33 mouse cellular contexts compared by ENCODE assay signal in genomic region chr19:53739570-53740266, GRCm38 (mm10).
A peak's percentile ranks its signal among the peaks of the same experiment; 100 is the strongest.
DNase-seq lines count a peak whose midpoint lies in the region; ATAC-seq and TF ChIP-seq lines count a peak whose summit lies in the region.
"Had no signal": no experiment of that assay in that cellular context is flagged by ENCODE, and none has a peak within 500 bp of the region (broad histone marks: within the 10 kb centered on the region; RNA-seq: fewer than 3 reads in every experiment).

No protein-coding gene starts in this region.

- no peak overlapping the region for H3K9ac ChIP-seq in heart, embryonic 13.5 days
- no peak overlapping the region for H3K9ac ChIP-seq in heart, embryonic 16.5 days (ENCODE audit: low read length)
- H3K9ac ChIP-seq: embryonic facial prominence, embryonic 15.5 days; forebrain, embryonic 13.5 days; intestine, embryonic 15.5 days; limb, embryonic 15.5 days; liver, embryonic 13.5 days; neural tube, embryonic 15.5 days had no signal

- no peaks in the 10 kb centered on the region for H3K27me3 ChIP-seq in heart, embryonic 13.5 days (replicated peaks)
- no peaks in the 10 kb centered on the region for H3K27me3 ChIP-seq in C2C12 (ENCODE audit: control insufficient read depth, insufficient read depth, insufficient read length)
- no peaks in the 10 kb centered on the region for H3K27me3 ChIP-seq in heart, embryonic 16.5 days (ENCODE audit: control insufficient read depth, insufficient read depth, low read length)
- H3K27me3 ChIP-seq: embryonic facial prominence, embryonic 15.5 days; forebrain, embryonic 13.5 days; intestine, embryonic 15.5 days; limb, embryonic 15.5 days; liver, embryonic 13.5 days; neural tube, embryonic 15.5 days had no signal

- DNase-seq in heart, adult 11 months, result peak; percentile 91
- DNase-seq in heart, postnatal 25 days (ENCODE audit: low spot score), result no peak
- no peak for DNase-seq in heart, adult 18-20 months
- DNase-seq in spleen, postnatal 14 days (ENCODE audit: low spot score in 2 of 2), result no peak
- no peak for DNase-seq in left cerebral cortex, adult 8-10 months (ENCODE audit: low spot score in 2 of 2)
- DNase-seq: adrenal gland, adult 2 months; adrenal gland, postnatal 36 days; cerebellum, adult 18-20 months; gastrocnemius, postnatal 36 days; kidney, adult 2 months; kidney, postnatal 4 days; layer of hippocampus, postnatal 36 days; liver, embryonic 13.5 days; lung, adult 18-20 months; lung, postnatal 10 days; midbrain, embryonic 14.5 days; right cerebral cortex, adult 18-20 months; right cerebral cortex, postnatal 4 days; thymus, adult 2 months; thymus, postnatal 36 days had no signal

- peak overlapping the region; percentile 68 for H3K27ac ChIP-seq in heart, embryonic 13.5 days (replicated peaks)
- peak overlapping the region; percentile 71 for H3K27ac ChIP-seq in heart, embryonic 16.5 days (ENCODE audit: low read length)
- H3K27ac ChIP-seq: embryonic facial prominence, embryonic 10.5 days; embryonic facial prominence, embryonic 15.5 days; forebrain, embryonic 13.5 days; hindbrain, embryonic 10.5 days; intestine, embryonic 15.5 days; limb, embryonic 15.5 days; liver, embryonic 13.5 days; neural tube, embryonic 15.5 days had no signal

- intact Hi-C loops in heart, postnatal 25 days (cut with DNase I), result no loop called here

- WGBS in heart, embryonic 13.5 days, result 39% methylated on average over 8 of the region's 8 CpGs
- 38% methylated on average over 8 of the region's 8 CpGs for WGBS in heart, embryonic 16.5 days

- no peaks in the 10 kb centered on the region for H3K36me3 ChIP-seq in heart, embryonic 13.5 days
- no peaks in the 10 kb centered on the region for H3K36me3 ChIP-seq in C2C12 (ENCODE audit: control insufficient read depth, insufficient read depth)
- H3K36me3 ChIP-seq in heart, embryonic 16.5 days (ENCODE audit: control insufficient read depth, insufficient read depth), result no peaks in the 10 kb centered on the region
- H3K36me3 ChIP-seq: embryonic facial prominence, embryonic 10.5 days; embryonic facial prominence, embryonic 15.5 days; hindbrain, embryonic 10.5 days; intestine, embryonic 15.5 days; limb, embryonic 10.5 days; limb, embryonic 15.5 days; liver, embryonic 13.5 days; neural tube, embryonic 15.5 days had no signal

- H3K4me2 ChIP-seq in heart, embryonic 13.5 days, result no peak overlapping the region; the same call in 1 of the 2 replicates
- H3K4me2 ChIP-seq in heart, embryonic 16.5 days (ENCODE audit: low read depth, low read length), result no peak overlapping the region
- H3K4me2 ChIP-seq: embryonic facial prominence, embryonic 15.5 days; forebrain, embryonic 13.5 days; intestine, embryonic 15.5 days; limb, embryonic 15.5 days; liver, embryonic 13.5 days; neural tube, embryonic 15.5 days had no signal

- H3K4me1 ChIP-seq in heart, embryonic 13.5 days, result peaks cover 52% of the 10 kb centered on the region
- peaks cover 25% of the 10 kb centered on the region for H3K4me1 ChIP-seq in heart, embryonic 16.5 days (ENCODE audit: control insufficient read depth, insufficient read depth, low read length)
- H3K4me1 ChIP-seq: embryonic facial prominence, embryonic 15.5 days; forebrain, embryonic 13.5 days; intestine, embryonic 15.5 days; liver, embryonic 13.5 days; neural tube, embryonic 15.5 days had no signal

- no peak for TF ChIP-seq CTCF in C2C12 (IDR thresholded peaks at IDR 0.05; ENCODE audit: control insufficient read depth, insufficient read depth, insufficient read length)

- no peak overlapping the region for H3K4me3 ChIP-seq in heart, embryonic 13.5 days
- H3K4me3 ChIP-seq in C2C12 (ENCODE audit: insufficient read depth, poor library complexity, severe bottlenecking), result no peak overlapping the region
- no peak overlapping the region for H3K4me3 ChIP-seq in heart, embryonic 16.5 days (ENCODE audit: low read length)
- H3K4me3 ChIP-seq: embryonic facial prominence, embryonic 10.5 days; embryonic facial prominence, embryonic 15.5 days; forebrain, embryonic 13.5 days; hindbrain, embryonic 10.5 days; intestine, embryonic 15.5 days; limb, embryonic 10.5 days; limb, embryonic 15.5 days; liver, embryonic 13.5 days; neural tube, embryonic 15.5 days had no signal

- no peaks in the 10 kb centered on the region for H3K79me2 ChIP-seq in C2C12 (ENCODE audit: control insufficient read depth, insufficient read depth)

- no peak for ATAC-seq in heart, embryonic 13.5 days (ENCODE audit: extremely low read depth, insufficient number of reproducible peaks, low FRiP score, low TSS enrichment)
- no peak for ATAC-seq in heart, embryonic 16.5 days (replicated peaks; ENCODE audit: extremely low read depth, insufficient read depth, low FRiP score)
- ATAC-seq: activated CD4-positive, CD25-positive, alpha-beta regulatory T cell, adult 4 months; forebrain, embryonic 13.5 days; hindbrain, embryonic 16.5 days; intestine, embryonic 15.5 days had no signal

- no peaks in the 10 kb centered on the region for H3K79me3 ChIP-seq in C2C12 (ENCODE audit: low read depth)

- no peaks in the 10 kb centered on the region for H3K9me3 ChIP-seq in heart, embryonic 13.5 days
- no peaks in the 10 kb centered on the region for H3K9me3 ChIP-seq in heart, embryonic 16.5 days (replicated peaks; ENCODE audit: control insufficient read depth, low read length)
- H3K9me3 ChIP-seq: embryonic facial prominence, embryonic 10.5 days; embryonic facial prominence, embryonic 15.5 days; forebrain, embryonic 13.5 days; hindbrain, embryonic 10.5 days; intestine, embryonic 15.5 days; limb, embryonic 10.5 days; limb, embryonic 15.5 days; liver, embryonic 13.5 days; neural tube, embryonic 15.5 days had no signal

- H3ac ChIP-seq in C2C12 (ENCODE audit: control insufficient read depth, insufficient read length, low read depth), result no peak overlapping the region

TF ChIP-seq in C2C12, 6 proteins besides CTCF, POLR2A, EP300 and RAD21:
- no peak for TF ChIP-seq CEBPB (IDR thresholded peaks at IDR 0.05; ENCODE audit: low read depth)
- TF ChIP-seq MYOD1 (IDR thresholded peaks at IDR 0.05; ENCODE audit: control insufficient read depth, insufficient read length, low read depth), result peak; percentile 86
